Mouse (Mus musculus): Measurements from ENCODE around the gene Josd2.

DNA sequence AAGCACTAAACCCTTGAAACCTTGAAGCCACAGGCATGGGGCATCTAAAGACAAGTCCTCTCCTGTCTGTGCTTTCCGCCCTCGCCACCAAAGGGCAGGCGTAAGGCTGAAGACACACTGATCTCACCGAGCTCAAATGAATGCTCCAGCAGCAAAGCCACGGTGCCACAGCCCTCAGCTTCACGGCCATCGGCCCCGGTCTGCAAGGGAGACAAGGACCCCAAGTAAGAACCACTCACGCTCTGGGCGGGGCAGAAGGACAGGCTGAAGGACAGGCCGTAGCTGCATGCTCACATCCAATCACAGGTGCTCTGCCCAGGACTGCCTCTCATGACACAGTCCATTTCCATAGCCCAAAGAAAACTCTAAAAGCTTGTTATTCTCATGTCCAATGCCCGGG is 26.9 kb downstream of the Josd2 start:
- no peak for TF ChIP-seq EP300 (IDR thresholded peaks at IDR 0.05; ENCODE audit: low read depth)
- TF ChIP-seq CTCF (IDR thresholded peaks at IDR 0.05; ENCODE audit: low read depth): no peak
